Mouse (Mus musculus) stomach, postnatal 0 days (tissue): ENCODE results near the gene Itgae.

Experiments
- CTCF ChIP-seq: IDR thresholded peaks from 2 replicates; pipeline ENCODE4 v1.5.1; 2016; ENCODE audit warnings: antibody characterized with exemption, low read depth, mild to moderate bottlenecking, moderate library complexity
- EP300 ChIP-seq: optimal IDR thresholded peaks from 2 replicates; pipeline ENCODE3; 2016; ENCODE audit warnings: antibody characterized with exemption

DNA sequence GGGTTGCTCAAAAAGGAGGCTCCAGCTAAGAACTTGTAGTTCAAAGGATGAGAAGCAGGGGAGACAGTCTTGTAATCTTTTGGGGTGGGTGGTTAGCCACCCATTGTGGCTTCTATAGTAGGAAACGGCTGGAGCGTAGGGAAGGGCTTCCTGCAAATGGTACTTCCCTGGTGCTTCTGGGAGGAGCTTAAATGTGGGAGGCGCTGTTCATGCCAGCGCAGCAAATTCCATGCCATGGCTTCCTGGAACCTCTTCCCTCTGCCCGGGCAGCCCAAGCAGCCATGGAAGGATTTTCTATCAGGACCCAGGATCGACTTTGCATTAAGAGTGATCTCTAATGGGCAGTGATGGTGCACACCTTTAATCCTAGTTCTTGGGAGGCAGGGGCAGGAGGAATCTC lies 78.2 kb downstream of the Itgae start:
- TF ChIP-seq CTCF (no peak), EP300 (no peak)
